ENCODE assay signal across 15 mouse cellular contexts in the genomic region with DNA sequence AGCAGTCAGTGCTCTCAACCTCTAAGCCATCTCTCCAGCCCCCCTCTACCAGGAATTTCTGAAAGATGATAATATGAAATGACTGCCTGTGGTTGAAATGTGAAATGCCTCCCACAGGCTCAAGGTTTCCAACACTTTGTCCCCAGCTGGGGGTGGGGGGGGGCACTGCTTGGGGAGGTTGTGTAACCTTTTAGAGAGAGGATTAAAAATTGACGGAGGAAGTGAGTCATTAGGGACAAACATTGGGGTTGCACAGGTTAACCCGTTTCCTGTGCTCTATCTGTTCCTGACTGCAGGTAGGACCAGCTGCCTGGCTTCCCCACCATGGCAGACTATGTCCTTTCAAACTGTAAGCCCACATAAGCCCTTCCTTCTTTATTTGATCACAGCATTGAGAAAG.
"Had no signal": no experiment of that assay in that cellular context is flagged by ENCODE, and none has a peak within 500 bp of the region (broad histone marks: within the 10 kb centered on the region; RNA-seq: fewer than 3 reads in every experiment).

No protein-coding gene starts in this region.

- ATAC-seq: lung, postnatal 0 days; midbrain, embryonic 15.5 days had no signal

- H3K9me3 ChIP-seq: kidney, embryonic 15.5 days; limb, embryonic 10.5 days; liver, embryonic 15.5 days; midbrain, embryonic 15.5 days; neural tube, embryonic 13.5 days had no signal

- H3K4me2 ChIP-seq: kidney, embryonic 15.5 days; liver, embryonic 11.5 days; liver, embryonic 15.5 days; midbrain, embryonic 15.5 days; neural tube, embryonic 13.5 days had no signal

- H3K9ac ChIP-seq: kidney, embryonic 15.5 days; liver, embryonic 15.5 days; midbrain, embryonic 15.5 days; neural tube, embryonic 13.5 days had no signal

- H3K27ac ChIP-seq: kidney, embryonic 15.5 days; limb, embryonic 10.5 days; liver, embryonic 15.5 days; midbrain, embryonic 15.5 days; neural tube, embryonic 13.5 days had no signal

- H3K4me3 ChIP-seq: kidney, embryonic 15.5 days; limb, embryonic 10.5 days; liver, embryonic 15.5 days; midbrain, embryonic 15.5 days; neural tube, embryonic 13.5 days had no signal

- DNase-seq: kidney, postnatal 14 days; lung, adult 2 months; lung, postnatal 36 days; retina, postnatal 1 day; right cerebral cortex, postnatal 4 days; spleen, adult 18-20 months; thymus, adult 2 months; thymus, postnatal 25 days had no signal

- H3K4me1 ChIP-seq: limb, embryonic 10.5 days; liver, embryonic 15.5 days; midbrain, embryonic 15.5 days; neural tube, embryonic 13.5 days had no signal

- H3K27me3 ChIP-seq: kidney, embryonic 15.5 days; liver, embryonic 15.5 days; midbrain, embryonic 15.5 days; neural tube, embryonic 13.5 days had no signal

- H3K36me3 ChIP-seq: kidney, embryonic 15.5 days; limb, embryonic 10.5 days; liver, embryonic 15.5 days; midbrain, embryonic 15.5 days; neural tube, embryonic 13.5 days had no signal
